Mouse (Mus musculus) embryonic facial prominence, embryonic 12.5 days (tissue): Measurements from ENCODE around the gene Zdhhc7. TPM values are rescaled to one million over a fixed set of nuclear protein-coding genes. Genes with fewer than 3 reads are reported as not detected.

Experiments used
- ATAC-seq: fragments of 200-750 bp; cut with Nextera tagmentation; 2 replicates; pipeline ENCODE4 v1.8.0; 2017; ENCODE audit not compliant: insufficient number of reproducible peaks, insufficient read depth, low FRiP score, low TSS enrichment
- H3K27ac ChIP-seq: fragments of 300-500 bp; sonication (generic); 2 replicates; pipeline ENCODE4 v1.5.1; 2016; ENCODE audit warnings: mild to moderate bottlenecking
- H3K27me3 ChIP-seq: fragments of 300-500 bp; sonication (generic); 2 replicates; pipeline ENCODE4 v1.6.1; 2016; ENCODE audit warnings: mild to moderate bottlenecking, moderate library complexity
- H3K36me3 ChIP-seq: fragments of 300-500 bp; sonication (generic); 2 replicates; pipeline ENCODE4 v1.6.1; 2016; ENCODE audit warnings: mild to moderate bottlenecking
- H3K4me1 ChIP-seq: fragments of 300-500 bp; sonication (generic); 2 replicates; pipeline ENCODE4 v1.6.1; 2016
- H3K4me2 ChIP-seq: fragments of 300-500 bp; sonication (generic); replicated peaks from 2 replicates; pipeline ENCODE4 v1.6.1; 2016; ENCODE audit warnings: mild to moderate bottlenecking, moderate library complexity
- H3K4me3 ChIP-seq: fragments of 300-500 bp; sonication (generic); 2 replicates; pipeline ENCODE4 v1.5.1; 2016; ENCODE audit warnings: mild to moderate bottlenecking
- H3K9ac ChIP-seq: fragments of 300-500 bp; sonication (generic); 2 replicates; pipeline ENCODE4 v1.6.1; 2016; ENCODE audit warnings: mild to moderate bottlenecking, moderate library complexity
- H3K9me3 ChIP-seq: fragments of 300-500 bp; sonication (generic); 2 replicates; pipeline ENCODE4 v1.6.1; 2016; ENCODE audit warnings: mild to moderate bottlenecking, moderate library complexity
- WGBS: fragments of 180-500 bp; shearing (Covaris S2); methylation state at CpG from one replicate; pipeline ENCODE4 v1.1.7; 2016; 5-methylcytosine and 5-hydroxymethylcytosine counted together
- polyA plus RNA-seq: library from polyadenylated mRNA; unstranded; fragments of >200 nt; fragmentation: Nextera tagmentation; extraction: Ambion mirVana; gene quantifications from 2 replicates; pipeline ENCODE4 v1.2.1, GENCODE M21; 2016

Zdhhc7 gene
- polyA plus RNA-seq, 1 experiment from 2014 or later, result 34.7 TPM

GRCm38 (mm10) chr8:120091032-120091431 lies 10.2 kb downstream of the Zdhhc7 start:
- peaks cover 63% of the 10 kb centered on the region for H3K36me3 ChIP-seq
- WGBS, result 90% methylated on average over 3 of the region's 3 CpGs
- no peak overlapping the region for H3K4me2 ChIP-seq
- no peak overlapping the region for H3K9ac ChIP-seq
- H3K27ac ChIP-seq, result no peak overlapping the region
- H3K27me3 ChIP-seq, result no peaks in the 10 kb centered on the region
- no peaks in the 10 kb centered on the region for H3K4me1 ChIP-seq
- H3K9me3 ChIP-seq, result no peaks in the 10 kb centered on the region
- no peak for ATAC-seq
- H3K4me3 ChIP-seq, result no peak overlapping the region

GRCm38 (mm10) chr8:120089511-120089910 lies 11.8 kb downstream of the Zdhhc7 start:
- H3K36me3 ChIP-seq, result peaks cover 78% of the 10 kb centered on the region
- no peak overlapping the region for H3K9ac ChIP-seq
- H3K4me1 ChIP-seq, result no peaks in the 10 kb centered on the region
- no peaks in the 10 kb centered on the region for H3K27me3 ChIP-seq
- no peaks in the 10 kb centered on the region for H3K9me3 ChIP-seq
- WGBS, result 87% methylated on average over 7 of the region's 7 CpGs
- H3K27ac ChIP-seq, result no peak overlapping the region
- no peak overlapping the region for H3K4me2 ChIP-seq
- no peak overlapping the region for H3K4me3 ChIP-seq
- ATAC-seq, result no peak

- H3K4me1 ChIP-seq, result no peaks in the 10 kb centered on the region
- H3K36me3 ChIP-seq, result peaks cover 71% of the 10 kb centered on the region
- no peak overlapping the region for H3K9ac ChIP-seq
- H3K27ac ChIP-seq, result no peak overlapping the region
- ATAC-seq, result no peak
- no peak overlapping the region for H3K4me3 ChIP-seq
- H3K9me3 ChIP-seq, result no peaks in the 10 kb centered on the region
- no peaks in the 10 kb centered on the region for H3K27me3 ChIP-seq
- 89% methylated on average over 8 of the region's 8 CpGs for WGBS
- no peak overlapping the region for H3K4me2 ChIP-seq
Observed at GRCm38 (mm10) chr8:120084783-120085182, 16.5 kb downstream of the Zdhhc7 start.

- H3K36me3 ChIP-seq, result peaks cover 65% of the 10 kb centered on the region
- H3K9me3 ChIP-seq, result no peaks in the 10 kb centered on the region
- no peak overlapping the region for H3K4me3 ChIP-seq
- H3K27ac ChIP-seq, result no peak overlapping the region
- 93% methylated on average over 8 of the region's 8 CpGs for WGBS
- H3K4me1 ChIP-seq, result no peaks in the 10 kb centered on the region
- no peaks in the 10 kb centered on the region for H3K27me3 ChIP-seq
- ATAC-seq, result no peak
- no peak overlapping the region for H3K4me2 ChIP-seq
- H3K9ac ChIP-seq, result no peak overlapping the region
Observed at GRCm38 (mm10) chr8:120083261-120083660, 18.0 kb downstream of the Zdhhc7 start.

GRCm38 (mm10) chr8:120079361-120079760 lies 21.9 kb downstream of the Zdhhc7 start:
- no peak overlapping the region for H3K27ac ChIP-seq
- no peak overlapping the region for H3K4me2 ChIP-seq
- H3K9ac ChIP-seq, result no peak overlapping the region
- ATAC-seq, result no peak
- 59% methylated on average over 5 of the region's 5 CpGs for WGBS
- peaks cover 29% of the 10 kb centered on the region for H3K36me3 ChIP-seq
- H3K9me3 ChIP-seq, result no peaks in the 10 kb centered on the region
- no peak overlapping the region for H3K4me3 ChIP-seq
- no peaks in the 10 kb centered on the region for H3K4me1 ChIP-seq
- no peaks in the 10 kb centered on the region for H3K27me3 ChIP-seq

GRCm38 (mm10) chr8:120078080-120078479 lies 23.2 kb downstream of the Zdhhc7 start:
- Histone ChIP-seq H3K27ac (no peak overlapping the region), H3K4me3 (no peak overlapping the region), H3K9ac (no peak overlapping the region), H3K36me3 (peaks cover 21% of the 10 kb centered on the region), H3K4me1 (no peaks in the 10 kb centered on the region), H3K27me3 (no peaks in the 10 kb centered on the region), H3K9me3 (no peaks in the 10 kb centered on the region), H3K4me2 (no peak overlapping the region)
- no peak for ATAC-seq
- WGBS, result 15% methylated on average over 10 of the region's 10 CpGs

- no peaks in the 10 kb centered on the region for H3K36me3 ChIP-seq
- 32% methylated on average over 6 of the region's 6 CpGs for WGBS
Observed at GRCm38 (mm10) chr8:120075347-120075746, 25.9 kb downstream of the Zdhhc7 start.

GRCm38 (mm10) chr8:120074516-120074915 lies 26.8 kb downstream of the Zdhhc7 start:
- Histone ChIP-seq H3K36me3 (no peaks in the 10 kb centered on the region), H3K27ac (no peak overlapping the region), H3K4me2 (no peak overlapping the region), H3K9me3 (no peaks in the 10 kb centered on the region), H3K4me3 (no peak overlapping the region), H3K9ac (no peak overlapping the region), H3K27me3 (no peaks in the 10 kb centered on the region), H3K4me1 (no peaks in the 10 kb centered on the region)
- WGBS, result 75% methylated on average over 6 of the region's 6 CpGs
- ATAC-seq, result no peak

More at GRCm38 (mm10) chr8:120075347-120075746, 25.9 kb downstream of the Zdhhc7 start:
- Histone ChIP-seq H3K27ac (no peak overlapping the region), H3K9ac (0 out of 2 replicates have a peak overlapping the region, but pooled peaks have one; percentile 4), H3K9me3 (no peaks in the 10 kb centered on the region), H3K4me2 (no peak overlapping the region), H3K4me3 (no peak overlapping the region), H3K4me1 (no peaks in the 10 kb centered on the region), H3K27me3 (no peaks in the 10 kb centered on the region)
- no peak for ATAC-seq

GRCm38 (mm10) chr8:120072827-120073226 lies 28.5 kb downstream of the Zdhhc7 start:
- Histone ChIP-seq H3K9ac (no peak overlapping the region), H3K27me3 (no peaks in the 10 kb centered on the region), H3K4me3 (no peak overlapping the region), H3K4me1 (peaks cover 7% of the 10 kb centered on the region; the same call in 1 of the 2 replicates), H3K4me2 (no peak overlapping the region), H3K27ac (no peak overlapping the region), H3K9me3 (no peaks in the 10 kb centered on the region), H3K36me3 (no peaks in the 10 kb centered on the region)
- ATAC-seq, result no peak
- WGBS, result 67% methylated on average over 8 of the region's 8 CpGs

GRCm38 (mm10) chr8:120072259-120072658 lies 29.0 kb downstream of the Zdhhc7 start:
- no peaks in the 10 kb centered on the region for H3K27me3 ChIP-seq
- WGBS, result 62% methylated on average over 9 of the region's 9 CpGs
- no peak overlapping the region for H3K4me2 ChIP-seq
- H3K36me3 ChIP-seq, result no peaks in the 10 kb centered on the region
- no peak overlapping the region for H3K27ac ChIP-seq
- ATAC-seq, result no peak
- H3K4me1 ChIP-seq, result peaks cover 7% of the 10 kb centered on the region; the same call in 1 of the 2 replicates
- no peak overlapping the region for H3K9ac ChIP-seq
- no peaks in the 10 kb centered on the region for H3K9me3 ChIP-seq
- H3K4me3 ChIP-seq, result no peak overlapping the region

- no peak overlapping the region for H3K27ac ChIP-seq
- H3K4me1 ChIP-seq, result peaks cover 7% of the 10 kb centered on the region; the same call in 1 of the 2 replicates
- WGBS, result 29% methylated on average over 4 of the region's 4 CpGs
- H3K4me3 ChIP-seq, result no peak overlapping the region
- H3K9ac ChIP-seq, result no peak overlapping the region
- ATAC-seq, result peak; percentile 36; the same call in 1 of the 2 replicates
- H3K9me3 ChIP-seq, result no peaks in the 10 kb centered on the region
- H3K36me3 ChIP-seq, result no peaks in the 10 kb centered on the region
- no peak overlapping the region for H3K4me2 ChIP-seq
- no peaks in the 10 kb centered on the region for H3K27me3 ChIP-seq
Observed at GRCm38 (mm10) chr8:120071684-120072083, 29.6 kb downstream of the Zdhhc7 start.

GRCm38 (mm10) chr8:120067936-120068668 lies 33.2 kb downstream of the Zdhhc7 start:
- H3K27ac ChIP-seq, result no peak overlapping the region
- H3K4me2 ChIP-seq, result no peak overlapping the region
- no peak for ATAC-seq
- no peaks in the 10 kb centered on the region for H3K36me3 ChIP-seq
- H3K4me1 ChIP-seq, result peaks cover 10% of the 10 kb centered on the region; the same call in 1 of the 2 replicates
- 60% methylated on average over 19 of the region's 19 CpGs for WGBS
- H3K27me3 ChIP-seq, result no peaks in the 10 kb centered on the region
- no peak overlapping the region for H3K4me3 ChIP-seq
- no peak overlapping the region for H3K9ac ChIP-seq
- H3K9me3 ChIP-seq, result no peaks in the 10 kb centered on the region
